Mouse (Mus musculus): ENCODE data around the gene Ttc19.
A peak's percentile ranks its signal among the peaks of the same experiment; 100 is the strongest.

The Ttc19 gene

DNA sequence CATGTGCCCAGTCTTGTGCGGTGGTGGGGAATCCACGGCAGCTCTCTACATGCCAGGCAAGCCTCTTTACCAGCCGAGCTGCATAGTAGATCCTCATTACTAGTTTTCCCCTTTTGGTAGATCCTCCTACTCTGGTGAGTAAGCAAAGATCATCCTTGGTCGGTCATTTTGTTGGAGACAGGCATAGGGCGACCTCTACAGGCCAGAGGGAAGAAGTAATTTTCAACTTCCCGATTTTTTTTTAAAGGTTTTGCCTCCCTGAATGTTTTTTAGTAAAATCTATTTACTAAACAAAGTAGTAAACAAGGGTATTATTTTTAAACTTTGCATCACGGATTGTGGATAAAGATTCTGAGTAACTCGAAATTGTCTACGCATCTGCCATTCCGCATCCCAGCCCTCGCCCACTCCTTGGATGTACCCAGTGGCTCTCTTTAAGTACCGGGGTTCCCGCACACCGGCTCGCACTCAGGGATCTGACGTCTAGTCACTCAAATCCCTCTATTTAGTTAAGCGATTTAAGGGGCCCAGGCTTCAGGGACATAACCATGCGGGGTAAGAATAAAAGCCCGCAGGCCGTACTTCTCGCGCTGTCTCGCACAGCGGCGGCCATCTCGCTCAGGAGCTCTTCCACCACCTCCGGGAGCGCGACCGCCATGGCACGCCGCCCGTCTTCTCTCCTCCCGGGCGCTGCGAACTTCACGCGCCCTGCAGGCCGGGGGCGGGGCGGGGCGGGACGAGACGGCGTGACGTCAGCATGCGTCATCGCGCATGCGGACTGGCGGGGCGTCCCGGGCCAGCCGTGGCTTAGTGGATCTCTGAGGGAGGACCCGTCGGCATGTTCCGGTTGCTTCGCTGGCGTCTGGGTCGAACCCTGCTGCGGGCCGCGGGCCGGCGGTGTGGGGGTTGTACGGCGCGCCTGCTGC is at the start of gene Ttc19, which contains the start of gene Zswim7:
TSS of gene Ttc19 (plus strand) at position 799 of the 926 bp plus-strand sequence.
TSS of gene Zswim7 (minus strand) at position 701 of the 926 bp plus-strand sequence.
- peak; percentile 99 for DNase-seq (ENCODE audit: low read depth)

DNA sequence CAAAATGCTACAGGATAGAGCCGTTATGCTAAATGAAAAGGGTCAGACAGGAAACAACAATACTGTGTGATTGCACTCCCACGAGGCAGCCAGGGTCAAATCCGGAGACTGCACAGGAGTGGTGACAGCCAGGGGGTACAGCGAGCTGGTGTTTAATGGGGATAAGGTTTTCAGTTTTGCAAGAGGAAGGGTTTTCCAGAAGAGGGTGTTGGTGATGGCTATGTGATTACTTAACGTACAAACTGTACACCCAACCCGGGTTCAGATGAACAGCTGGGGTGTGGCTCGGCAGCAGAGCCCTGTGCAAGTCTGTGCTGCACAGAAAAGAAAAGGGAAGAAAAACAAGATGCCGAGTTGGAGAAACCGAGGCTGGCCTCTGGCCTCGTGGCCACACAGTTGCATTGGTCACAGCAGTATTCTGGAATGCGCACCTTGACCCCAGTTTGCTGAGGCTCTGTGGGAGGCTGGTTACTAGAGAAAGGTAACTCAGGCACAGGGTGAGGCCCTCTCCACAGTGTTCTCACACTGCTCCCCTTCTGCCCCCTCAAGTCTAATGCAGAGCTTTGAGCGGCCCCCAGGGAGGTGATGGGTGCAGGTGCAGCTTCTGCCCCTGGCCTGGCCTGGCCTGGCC is 40.5 kb upstream of the Ttc19 start:
- DNase-seq (ENCODE audit: low read depth): no peak

DNA sequence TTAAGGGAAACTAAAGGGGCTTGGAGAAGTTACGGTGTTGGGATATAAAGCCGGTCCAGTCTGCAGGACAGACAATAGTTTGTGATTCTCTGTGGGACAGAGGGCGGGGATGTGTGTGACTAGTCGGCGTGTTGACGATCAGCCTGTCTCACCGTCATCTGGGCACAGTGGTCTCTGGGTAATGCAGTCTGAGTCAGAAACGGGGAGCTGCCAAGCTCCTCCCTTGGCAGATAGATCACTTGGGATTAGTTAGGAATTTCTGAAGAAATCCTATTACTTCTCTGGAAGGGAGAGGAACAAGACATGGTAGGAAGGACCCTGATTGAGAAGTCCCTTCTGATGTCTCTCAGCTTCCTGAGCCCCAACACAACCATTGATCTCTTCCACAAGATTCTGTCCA is 37.4 kb upstream of the Ttc19 start:
- DNase-seq (ENCODE audit: low read depth): peak; percentile 86

DNA sequence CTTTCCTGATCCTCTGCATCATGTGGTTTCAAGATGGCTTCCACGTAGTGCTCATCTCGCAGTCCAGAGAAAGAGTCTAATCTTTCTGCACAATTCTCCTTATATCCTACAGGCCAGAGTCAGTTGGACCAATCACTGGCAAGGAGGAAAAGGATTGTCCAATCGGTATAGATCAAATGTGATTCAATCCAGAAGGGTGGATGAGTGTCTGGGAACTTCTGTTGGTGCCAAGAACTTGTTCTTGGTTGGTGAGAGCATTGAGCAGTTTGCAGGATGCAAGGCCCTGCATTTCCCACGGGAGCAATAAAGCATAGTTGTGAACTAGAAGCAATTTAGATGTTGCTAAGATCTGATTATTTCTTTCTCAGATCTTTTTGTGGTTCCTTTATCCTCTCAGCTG is 36.8 kb upstream of the Ttc19 start:
- peak; percentile 79 for DNase-seq (ENCODE audit: low read depth)

DNA sequence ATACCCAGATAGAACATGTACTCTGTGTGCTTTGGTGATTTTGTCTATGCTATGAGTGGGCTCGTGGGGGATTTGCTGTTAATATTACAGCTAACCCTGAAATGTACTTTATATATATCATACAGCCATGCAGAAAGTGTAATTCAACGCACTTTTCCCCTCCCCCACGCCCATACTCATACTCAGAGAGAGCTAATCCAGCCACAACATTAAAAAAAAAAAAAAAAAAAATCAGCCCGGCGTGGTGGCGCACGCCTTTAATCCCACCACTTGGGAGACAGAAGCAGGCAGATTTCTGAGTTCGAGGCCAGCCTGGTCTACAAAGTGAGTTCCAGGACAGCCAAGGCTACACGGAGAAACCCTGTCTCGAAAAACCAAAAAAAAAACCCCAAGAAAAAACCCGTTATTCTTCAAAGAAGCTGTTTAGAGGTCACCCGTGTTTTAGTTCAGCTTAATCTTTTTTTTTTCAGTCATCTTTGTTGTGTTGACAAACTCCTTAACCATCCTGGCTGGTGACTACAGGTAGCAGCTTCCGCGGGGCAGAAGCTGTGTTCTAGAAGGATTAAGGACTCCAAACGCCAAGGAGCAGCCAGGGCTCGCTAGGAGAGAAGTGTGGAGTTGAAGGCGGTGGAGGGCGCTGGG is 33.4 kb upstream of the Ttc19 start:
- DNase-seq (ENCODE audit: low read depth): no peak

DNA sequence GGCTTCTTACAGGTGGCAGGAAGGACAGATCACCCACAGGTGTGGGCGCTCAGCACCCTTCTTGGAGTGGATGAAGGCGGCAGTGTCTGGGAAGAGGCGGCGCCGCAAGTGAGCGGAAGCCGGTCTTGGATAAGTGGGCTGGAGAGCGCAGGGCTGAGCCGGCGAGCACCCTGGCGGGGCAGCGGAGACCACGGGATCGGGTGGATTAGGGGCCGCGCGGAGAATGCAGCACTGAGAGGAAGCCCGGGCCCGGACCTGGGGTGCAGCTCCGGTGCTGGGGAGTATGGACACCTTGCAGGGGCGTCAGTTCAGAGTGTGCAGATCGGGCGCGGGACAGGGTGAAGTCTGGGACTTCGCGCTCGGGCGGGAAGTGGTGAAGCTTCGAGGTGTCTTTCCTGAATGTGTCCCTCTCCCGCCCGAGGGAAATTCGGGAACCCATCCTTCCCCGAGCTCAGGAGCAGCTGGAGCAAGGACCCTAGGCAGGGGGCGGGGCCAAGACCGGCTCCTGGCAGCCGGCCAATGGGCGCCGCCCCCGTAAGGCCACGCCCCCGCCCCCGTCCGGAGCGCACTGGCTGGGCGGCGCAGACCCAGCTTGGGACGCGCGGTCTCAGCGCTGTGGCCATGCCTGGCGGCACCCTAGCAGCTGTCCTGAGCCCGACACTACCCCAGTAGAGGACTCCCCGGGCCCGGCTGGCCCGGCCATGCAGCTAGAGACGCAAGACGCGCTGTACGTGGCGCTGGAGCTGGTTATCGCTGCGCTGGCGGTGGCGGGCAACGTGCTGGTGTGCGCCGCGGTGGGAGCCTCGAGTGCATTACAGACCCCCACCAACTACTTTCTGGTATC is 32.6 kb upstream of the Ttc19 start, which contains the start of gene Adora2b:
TSS of gene Adora2b (plus strand) at position 584 of the 844 bp plus-strand sequence.
- peak; percentile 87 for DNase-seq (ENCODE audit: low read depth)

DNA sequence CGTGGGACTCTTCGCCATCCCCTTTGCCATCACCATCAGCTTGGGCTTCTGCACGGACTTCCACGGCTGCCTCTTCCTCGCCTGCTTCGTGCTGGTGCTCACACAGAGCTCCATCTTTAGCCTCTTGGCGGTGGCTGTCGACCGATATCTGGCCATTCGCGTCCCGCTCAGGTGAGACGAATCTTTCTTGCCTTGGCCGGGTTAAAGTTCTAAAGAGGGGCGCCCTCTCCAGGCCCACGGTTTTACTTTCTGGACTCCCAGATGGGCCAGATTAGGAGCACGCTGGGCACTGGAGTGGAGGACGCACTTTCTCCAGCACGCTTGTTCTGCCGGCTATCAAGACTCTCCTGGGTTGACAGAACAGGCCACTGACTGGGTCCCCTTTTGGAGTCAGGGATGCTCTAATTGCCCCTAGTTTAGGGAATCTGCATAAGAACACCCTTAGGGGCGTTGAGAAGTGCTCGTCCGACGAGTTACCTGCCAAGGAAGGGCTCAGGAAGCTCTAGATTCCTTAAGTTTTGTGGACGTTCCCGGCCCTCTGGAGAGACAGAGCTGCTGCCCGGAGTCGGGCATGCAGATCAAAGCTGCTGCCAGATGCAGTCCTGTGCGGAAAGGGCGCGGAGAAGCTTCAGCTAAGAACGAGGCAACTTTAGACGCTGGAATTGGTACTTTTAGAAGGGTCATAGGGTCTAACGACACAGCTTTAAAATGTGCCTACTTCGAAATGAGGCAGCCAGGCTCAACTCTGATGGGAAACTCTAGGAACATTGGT is 31.8 kb upstream of the Ttc19 start:
- peak; percentile 82 for DNase-seq (ENCODE audit: low read depth)

DNA sequence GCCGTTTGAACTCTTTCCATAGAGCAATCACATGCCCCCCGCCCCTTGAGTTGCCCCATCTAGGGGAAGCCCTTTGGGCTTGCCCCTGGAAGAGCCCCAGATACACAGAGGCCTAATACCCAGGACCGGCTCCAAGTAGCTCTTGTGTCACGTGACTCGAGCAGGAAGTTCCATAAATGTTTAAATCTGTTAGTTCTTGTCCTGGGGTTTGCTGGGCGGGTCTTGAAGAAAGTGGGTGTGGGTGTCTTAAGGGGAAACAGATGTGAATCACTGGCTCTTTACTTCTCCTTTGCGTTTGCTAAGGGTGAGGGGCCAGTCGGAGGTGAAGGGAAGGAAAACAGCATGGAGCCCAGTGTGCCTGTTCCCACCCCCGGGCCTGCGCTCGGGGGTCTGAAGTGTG is 30.2 kb upstream of the Ttc19 start:
- peak; percentile 89 for DNase-seq (ENCODE audit: low read depth)

DNA sequence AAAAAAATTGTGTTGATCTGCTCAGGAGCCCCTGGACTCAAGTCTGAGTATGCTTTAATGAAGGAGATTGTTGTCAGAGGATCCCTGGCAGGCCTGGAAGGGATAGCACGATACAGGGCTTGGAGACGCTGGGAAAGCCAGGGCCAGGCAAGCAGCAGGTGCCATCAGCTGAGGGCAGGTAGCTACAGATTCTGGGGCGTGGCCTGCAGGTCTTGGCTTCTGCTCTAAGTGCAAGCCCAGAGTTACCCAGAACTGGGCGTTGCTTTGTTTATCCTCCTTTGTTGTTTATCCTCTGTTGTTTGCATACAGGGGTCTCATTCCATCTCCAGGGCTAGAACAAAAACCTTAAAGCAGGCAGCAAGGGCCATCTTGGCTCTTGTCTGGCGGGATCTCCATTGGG is 27.9 kb upstream of the Ttc19 start:
- DNase-seq (ENCODE audit: low read depth): no peak

DNA sequence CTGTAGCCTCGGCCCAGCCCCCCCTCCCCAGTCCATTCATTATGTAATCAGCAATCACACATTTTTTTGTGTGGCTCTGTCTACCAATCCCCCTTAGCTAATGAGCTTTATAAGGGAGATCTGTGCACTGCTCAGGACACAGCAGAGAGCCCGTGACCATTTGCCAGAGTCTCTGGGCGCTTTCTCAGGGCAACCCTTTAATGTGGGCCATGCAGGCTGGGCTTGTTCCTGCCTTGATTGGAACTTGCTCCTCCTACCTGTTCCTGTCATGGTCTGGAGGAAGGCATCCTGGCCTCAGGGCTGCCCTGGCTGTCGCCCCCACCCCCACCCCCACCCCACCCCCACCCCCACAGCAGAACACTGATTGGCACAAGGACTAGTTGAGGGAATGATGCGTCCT is 22.1 kb upstream of the Ttc19 start:
- no peak for DNase-seq (ENCODE audit: low read depth)

DNA sequence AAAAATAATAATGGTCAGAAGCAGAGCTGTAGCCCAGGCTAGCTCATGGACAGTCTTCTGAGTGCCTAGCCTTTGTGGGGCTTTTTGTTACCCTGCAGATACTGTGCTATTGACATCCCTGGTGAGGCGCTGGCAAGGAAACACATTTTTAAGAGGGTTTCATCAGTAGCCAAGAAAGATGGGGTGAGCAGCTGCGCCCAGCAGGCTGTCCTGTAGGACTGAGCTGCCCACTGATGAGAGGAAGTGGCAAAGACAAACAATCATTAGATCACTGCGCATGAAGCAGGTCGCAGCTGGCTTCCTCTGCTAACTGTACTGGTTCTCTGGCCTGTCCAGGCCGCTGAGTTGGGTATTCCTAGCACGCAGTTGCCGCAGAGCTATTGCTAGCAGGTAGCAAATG is 17.7 kb upstream of the Ttc19 start:
- DNase-seq (ENCODE audit: low read depth): no peak

DNA sequence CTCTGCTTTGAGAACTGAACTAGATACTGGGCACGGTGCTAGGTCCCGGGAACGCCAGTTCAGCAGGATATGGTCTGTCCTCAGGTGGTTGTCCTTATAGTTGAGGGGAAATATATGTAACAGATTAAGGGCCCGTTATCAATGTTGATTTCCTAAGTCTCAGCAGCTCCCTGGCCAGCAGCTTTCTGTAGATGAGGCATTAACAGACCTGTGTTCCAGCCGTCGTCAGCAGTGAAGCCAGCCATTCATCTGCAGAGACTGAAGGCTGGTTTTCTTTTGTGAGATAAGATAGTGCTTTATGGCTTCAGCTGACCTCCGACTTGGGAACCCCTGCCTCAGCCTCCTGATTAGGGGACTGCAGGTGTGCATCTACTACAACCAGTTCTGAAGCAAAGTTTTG is 17.3 kb upstream of the Ttc19 start:
- no peak for DNase-seq (ENCODE audit: low read depth)

DNA sequence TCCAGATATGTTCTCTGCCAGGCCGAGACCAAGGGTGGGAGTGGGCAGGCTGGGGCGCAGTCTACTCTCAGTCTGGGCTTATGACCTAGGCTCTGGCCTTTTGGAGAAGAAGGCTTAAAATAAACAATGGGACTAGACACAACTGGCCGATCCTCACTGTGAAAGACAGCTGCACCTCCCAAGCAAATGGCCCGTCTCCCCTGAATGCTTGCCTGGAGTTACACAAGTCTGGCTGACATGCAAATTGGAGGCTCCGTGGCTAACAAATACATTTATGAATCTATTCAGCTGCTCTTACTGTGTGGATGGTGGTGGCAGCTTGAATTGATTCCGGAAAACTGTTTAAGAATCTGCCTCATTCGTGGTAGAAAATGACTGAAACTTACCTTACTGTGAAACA is 15.6 kb upstream of the Ttc19 start:
- no peak for DNase-seq (ENCODE audit: low read depth)

DNA sequence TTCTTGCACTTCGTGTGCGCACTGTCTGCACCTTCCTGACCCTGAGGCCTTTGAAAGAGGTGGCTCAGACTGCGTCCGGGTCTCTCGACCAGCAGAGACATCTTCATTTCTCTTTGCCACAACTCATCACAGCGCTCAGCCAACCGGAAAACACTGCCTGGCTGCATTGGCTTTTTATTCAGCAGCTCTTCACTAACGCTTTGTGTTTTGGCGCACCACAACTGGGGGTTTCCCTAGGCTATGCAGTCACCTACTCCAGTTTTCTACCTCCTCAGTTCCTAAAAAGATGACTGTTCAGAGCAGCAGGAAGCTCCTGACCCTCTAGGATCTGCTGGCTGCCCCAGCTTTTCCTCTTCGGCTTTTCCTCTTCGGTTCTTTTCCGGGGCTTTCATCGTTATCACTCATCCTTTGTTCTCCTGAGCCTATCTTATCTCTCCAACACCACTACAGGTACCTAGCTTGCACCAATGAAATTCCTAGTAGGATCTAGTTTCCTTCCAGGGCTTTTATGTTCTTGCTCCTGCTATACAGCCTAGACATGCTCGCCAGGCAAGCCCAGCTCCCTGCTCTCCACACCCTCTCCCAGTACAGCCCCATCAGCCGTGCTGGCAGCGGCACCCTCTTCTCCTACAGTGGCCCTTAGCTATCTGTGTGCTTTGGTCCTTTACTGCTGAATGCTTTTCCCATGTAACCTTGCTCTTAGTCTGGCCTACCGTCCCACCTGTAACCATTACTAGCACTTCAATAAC is 14.6 kb upstream of the Ttc19 start:
- DNase-seq (ENCODE audit: low read depth): no peak

DNA sequence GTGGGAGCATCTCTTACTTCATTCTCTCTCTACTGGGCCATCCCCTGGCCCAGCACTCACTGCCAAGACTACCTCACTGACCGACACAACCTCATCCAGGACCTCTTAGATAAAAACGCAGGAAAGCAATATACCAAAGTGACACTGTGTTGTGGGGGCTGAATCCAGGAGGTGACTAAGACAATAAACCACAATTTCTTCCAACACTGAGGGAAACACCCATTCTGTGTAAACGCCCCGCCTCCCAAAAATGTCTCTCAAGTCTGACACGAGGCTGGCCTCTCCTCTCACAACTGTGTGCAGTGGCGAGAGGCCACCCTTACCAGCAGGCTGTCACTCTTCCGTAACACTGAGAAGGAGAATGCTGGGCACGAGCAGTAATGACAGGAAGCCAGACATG is 12.9 kb upstream of the Ttc19 start:
- peak; percentile 17 for DNase-seq (ENCODE audit: low read depth)

DNA sequence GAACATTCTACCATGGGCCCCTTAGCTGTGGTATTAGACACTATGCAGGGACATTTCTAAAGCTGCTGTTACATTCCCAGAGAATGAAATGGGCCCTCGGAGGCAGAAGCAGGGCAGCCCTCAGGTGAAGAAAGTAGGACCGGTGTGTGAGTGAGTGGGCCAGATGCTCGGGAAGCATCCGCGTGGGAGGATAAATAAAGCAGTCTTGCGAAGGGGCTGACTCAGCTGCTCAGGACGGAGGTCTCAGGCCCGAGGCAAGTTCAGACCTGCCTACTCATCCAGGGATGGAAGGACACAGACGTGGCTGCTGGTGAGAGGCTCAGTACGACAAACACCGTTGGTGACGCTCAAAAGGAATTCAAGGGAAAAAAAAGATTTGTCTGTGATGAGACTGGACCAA is 12.2 kb upstream of the Ttc19 start:
- DNase-seq (ENCODE audit: low read depth): no peak

DNA sequence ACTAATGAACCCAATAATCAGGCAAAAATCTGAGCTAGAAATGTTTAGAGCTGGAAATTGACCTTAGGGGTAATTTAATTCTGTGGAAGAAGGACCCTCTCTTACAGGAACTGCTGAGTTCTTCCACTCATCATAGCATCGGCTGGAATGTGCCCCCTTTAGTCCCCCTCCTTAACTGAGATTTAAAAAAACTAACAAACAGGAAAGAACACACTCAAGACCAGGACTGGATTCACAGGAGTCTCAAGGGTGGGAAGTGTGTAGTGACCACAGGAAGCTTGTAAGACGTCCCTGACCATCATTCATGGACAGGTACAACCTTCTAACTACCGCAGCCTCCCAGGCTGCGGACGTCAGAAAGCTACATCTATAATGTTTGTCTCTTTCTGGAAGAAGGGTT is 10.4 kb upstream of the Ttc19 start:
- no peak for DNase-seq (ENCODE audit: low read depth)

DNA sequence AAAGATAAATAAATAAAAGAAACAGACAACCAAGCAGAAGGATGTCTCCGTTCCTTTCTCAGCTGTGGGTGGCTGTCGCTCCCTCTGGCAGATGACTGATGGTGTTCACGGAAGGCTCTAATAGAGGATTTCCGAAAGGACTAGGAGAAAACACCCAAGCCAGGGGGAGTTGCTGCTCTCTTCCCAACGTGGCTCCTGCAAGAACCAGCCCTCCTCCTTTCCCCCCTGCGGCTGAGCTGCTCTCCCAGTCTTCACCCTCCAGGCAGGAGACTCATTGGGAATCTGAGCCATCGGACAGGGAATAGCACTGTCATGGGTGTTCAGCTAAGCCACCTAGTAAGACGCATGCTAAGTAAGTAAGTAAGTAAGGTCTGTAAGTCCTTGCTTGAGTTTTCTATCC is 4.2 kb upstream of the Ttc19 start:
- DNase-seq (ENCODE audit: low read depth): no peak

DNA sequence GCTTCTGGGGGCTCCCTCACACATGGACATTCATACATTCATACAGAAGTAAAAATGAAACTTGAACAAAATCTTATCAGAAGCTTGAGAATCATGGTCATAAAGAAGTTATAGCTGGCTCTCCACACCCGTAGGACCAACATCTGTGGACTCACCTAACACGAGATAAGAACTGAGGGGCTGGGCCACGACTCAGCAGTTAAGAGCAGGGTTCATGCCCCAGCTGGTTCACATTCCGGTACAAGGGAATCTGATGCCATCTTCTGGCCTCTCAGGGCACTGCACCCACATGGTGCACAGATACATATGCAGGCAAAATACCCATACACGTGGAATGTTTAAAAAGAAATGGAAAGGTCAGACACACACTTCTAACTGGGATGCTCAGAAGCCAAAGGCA is 3.2 kb upstream of the Ttc19 start:
- DNase-seq (ENCODE audit: low read depth): peak; percentile 86

DNA sequence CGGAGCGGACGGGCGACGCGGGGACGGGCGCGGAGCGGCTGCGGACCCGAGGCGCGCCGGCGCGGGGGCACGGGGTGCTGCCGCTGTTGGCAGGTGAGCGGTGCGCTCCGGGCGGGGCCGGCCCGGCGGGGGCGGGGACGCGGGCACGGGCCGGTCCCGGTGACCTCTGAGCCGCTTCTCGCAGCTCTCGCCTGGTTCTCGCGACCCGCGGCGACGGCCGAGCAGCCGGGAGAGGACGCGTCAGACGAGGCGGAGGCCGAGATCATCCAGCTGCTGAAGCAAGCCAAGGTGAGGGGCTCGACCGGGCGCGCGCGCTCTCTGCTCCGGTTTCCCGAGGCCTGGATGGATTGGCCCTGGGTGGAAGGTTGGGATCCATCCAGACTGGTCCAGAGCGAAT is 326 bp downstream of the Ttc19 start:
- DNase-seq (ENCODE audit: low read depth): peak; percentile 67
